Mouse (Mus musculus) liver, postnatal 0 days (tissue): ENCODE data around the gene Wscd2.

ENCODE experiments used
- CTCF ChIP-seq: sonication (generic); IDR thresholded peaks from 2 replicates; pipeline ENCODE4 v1.5.1; 2016; ENCODE audit warnings: antibody characterized with exemption, low read depth
- EP300 ChIP-seq: IDR thresholded peaks from 2 replicates; pipeline ENCODE4 v1.6.1; 2016; ENCODE audit warnings: antibody characterized with exemption, low read depth, mild to moderate bottlenecking

DNA sequence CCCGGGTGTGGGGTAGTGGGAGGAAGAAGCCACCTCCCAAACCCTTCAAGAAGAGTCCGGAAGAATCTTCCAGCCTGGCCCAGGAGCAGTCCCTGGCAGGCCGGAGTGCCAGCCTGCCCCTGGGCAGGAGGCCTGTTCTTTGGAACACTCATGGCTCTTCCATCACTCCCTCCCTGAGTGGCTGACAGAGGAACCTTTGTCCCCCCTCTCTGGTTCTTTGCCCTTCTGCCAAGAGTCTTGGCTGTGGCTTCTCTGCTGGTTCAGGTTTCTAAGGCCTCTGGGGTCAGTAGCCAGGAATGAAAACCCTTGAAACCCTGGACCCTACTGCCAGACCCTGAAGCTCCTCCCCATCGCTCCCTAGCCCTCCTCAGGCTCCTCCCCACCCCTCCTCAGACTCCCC is 147.5 kb downstream of the Wscd2 start:
- TF ChIP-seq EP300 (no peak), CTCF (no peak)
